Mouse (Mus musculus) C2C12 (cell line): ENCODE results near the gene Rab21. TPM values are rescaled to one million over a fixed set of nuclear protein-coding genes. Genes with fewer than 3 reads are reported as not detected.

ENCODE experiments used
- H3K27me3 ChIP-seq: one replicate; pipeline ENCODE4 v1.6.1; 2011; ENCODE audit not compliant: control insufficient read depth, insufficient read depth, insufficient read length
- H3K36me3 ChIP-seq: one replicate; pipeline ENCODE4 v1.6.1; 2011; ENCODE audit not compliant: control insufficient read depth, insufficient read depth
- H3K4me3 ChIP-seq: one replicate; pipeline ENCODE4 v1.5.1; 2011; ENCODE audit warnings: mild to moderate bottlenecking, control low read depth; ENCODE audit not compliant: poor library complexity, insufficient read depth, severe bottlenecking
- H3K79me2 ChIP-seq: one replicate; pipeline ENCODE4 v1.6.1; 2011; ENCODE audit not compliant: control insufficient read depth, insufficient read depth
- H3K79me3 ChIP-seq: one replicate; pipeline ENCODE4 v1.6.1; 2011; ENCODE audit warnings: low read depth, control low read depth
- H3ac ChIP-seq: one replicate; pipeline ENCODE3; 2011; ENCODE audit warnings: low read depth; ENCODE audit not compliant: control insufficient read depth, insufficient read length
- CEBPB ChIP-seq: IDR thresholded peaks from one replicate; pipeline ENCODE4 v1.6.1; 2011; ENCODE audit warnings: low read depth, mild to moderate bottlenecking, control low read depth, moderate library complexity
- CTCF ChIP-seq: IDR thresholded peaks from one replicate; pipeline ENCODE4 v1.5.1; 2011; ENCODE audit not compliant: control insufficient read depth, insufficient read depth, insufficient read length
- FOSL1 ChIP-seq: IDR thresholded peaks from one replicate; pipeline ENCODE4 v1.8.0; 2011; ENCODE audit warnings: mild to moderate bottlenecking, low read length; ENCODE audit not compliant: poor library complexity, insufficient read depth, severe bottlenecking
- MAX ChIP-seq: IDR thresholded peaks from one replicate; pipeline ENCODE4 v1.6.1; 2011; ENCODE audit warnings: mild to moderate bottlenecking, control low read depth
- MYOD1 ChIP-seq: IDR thresholded peaks from one replicate; pipeline ENCODE4 v1.6.1; 2011; ENCODE audit warnings: low read depth; ENCODE audit not compliant: control insufficient read depth, insufficient read length
- MYOG ChIP-seq: IDR thresholded peaks from one replicate; pipeline ENCODE4 v1.6.1; 2011; ENCODE audit not compliant: control insufficient read depth, insufficient read length; ENCODE audit errors: extremely low read depth
- USF1 ChIP-seq: IDR thresholded peaks from one replicate; pipeline ENCODE4 v1.6.1; 2011; ENCODE audit warnings: low read depth, mild to moderate bottlenecking, control low read depth, moderate library complexity
- polyA plus RNA-seq: library from polyadenylated mRNA; unstranded; fragments of >200 nt; fragmentation: generic; extraction: Trizol; gene quantifications from one replicate; pipeline ENCODE4 v1.2.1, GENCODE M21; 2012; ENCODE audit warnings: missing spikeins

Gene Rab21
- polyA plus RNA-seq, 1 experiment = 22.9 TPM

- Histone ChIP-seq H3K36me3 (no peaks in the 10 kb centered on the region), H3K79me2 (no peaks in the 10 kb centered on the region), H3K4me3 (no peak overlapping the region), H3K79me3 (no peaks in the 10 kb centered on the region), H3ac (no peak overlapping the region), H3K27me3 (peaks cover 2% of the 10 kb centered on the region)
- TF ChIP-seq FOSL1 = no peak
- TF ChIP-seq USF1 = no peak
- TF ChIP-seq MYOG = no peak
- TF ChIP-seq CTCF = no peak
- TF ChIP-seq MYOD1 = no peak
- TF ChIP-seq CEBPB = no peak
Observed at GRCm38 (mm10) chr10:115270612-115271390, 44.6 kb downstream of the Rab21 start.

DNA sequence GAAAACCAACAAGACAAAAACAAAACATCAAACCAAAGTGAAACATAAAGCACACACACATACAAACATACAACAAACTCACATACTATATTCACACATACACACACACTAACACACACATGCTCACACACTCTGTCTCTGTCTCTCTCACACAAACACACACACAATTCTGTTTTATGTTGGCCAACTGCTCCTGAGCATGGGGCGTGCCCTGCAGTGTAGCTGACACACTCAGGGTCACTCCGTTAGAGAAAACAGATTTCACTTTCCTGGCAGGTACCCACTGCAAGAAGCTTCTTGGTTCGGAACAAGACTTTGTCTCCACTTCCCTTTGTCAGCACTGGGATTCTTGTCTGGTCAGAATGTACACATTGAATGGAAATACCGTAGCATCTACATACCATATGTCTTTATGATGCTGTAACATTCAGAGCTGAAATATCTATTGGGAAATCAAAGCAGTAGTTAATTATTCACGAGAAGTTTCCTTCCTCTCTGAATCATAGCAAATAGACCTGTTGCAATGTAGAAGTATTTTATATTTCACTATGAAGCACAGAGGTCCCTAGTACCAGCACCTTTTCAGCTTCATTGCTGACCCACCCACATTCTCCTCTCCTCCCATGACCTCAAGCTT lies 52.4 kb downstream of the Rab21 start:
- H3K36me3 ChIP-seq = no peaks in the 10 kb centered on the region
- TF ChIP-seq CEBPB = no peak
- TF ChIP-seq CTCF = no peak
- no peak for TF ChIP-seq MYOD1
- no peak for TF ChIP-seq FOSL1
- TF ChIP-seq MAX = no peak
- TF ChIP-seq MYOG = no peak
- no peak for TF ChIP-seq USF1
- H3K79me2 ChIP-seq = no peaks in the 10 kb centered on the region
- H3ac ChIP-seq = no peak overlapping the region
- H3K79me3 ChIP-seq = no peaks in the 10 kb centered on the region
- H3K27me3 ChIP-seq = peaks cover 4% of the 10 kb centered on the region
- no peak overlapping the region for H3K4me3 ChIP-seq

GRCm38 (mm10) chr10:115262261-115262660 lies 53.1 kb downstream of the Rab21 start:
- Histone ChIP-seq H3K4me3 (no peak overlapping the region), H3K79me3 (no peaks in the 10 kb centered on the region), H3K27me3 (peaks cover 4% of the 10 kb centered on the region), H3K79me2 (no peaks in the 10 kb centered on the region), H3ac (no peak overlapping the region), H3K36me3 (no peaks in the 10 kb centered on the region)
- TF ChIP-seq CTCF (no peak), MAX (no peak), MYOD1 (no peak), CEBPB (no peak), MYOG (no peak), FOSL1 (no peak), USF1 (no peak)

- no peaks in the 10 kb centered on the region for H3K79me3 ChIP-seq
- no peak for TF ChIP-seq MYOG
- TF ChIP-seq CTCF = no peak
- TF ChIP-seq USF1 = no peak
- TF ChIP-seq MYOD1 = no peak
- no peak for TF ChIP-seq FOSL1
- TF ChIP-seq CEBPB = no peak
- no peak for TF ChIP-seq MAX
Observed at GRCm38 (mm10) chr10:115261428-115261827, 54.0 kb downstream of the Rab21 start.

DNA sequence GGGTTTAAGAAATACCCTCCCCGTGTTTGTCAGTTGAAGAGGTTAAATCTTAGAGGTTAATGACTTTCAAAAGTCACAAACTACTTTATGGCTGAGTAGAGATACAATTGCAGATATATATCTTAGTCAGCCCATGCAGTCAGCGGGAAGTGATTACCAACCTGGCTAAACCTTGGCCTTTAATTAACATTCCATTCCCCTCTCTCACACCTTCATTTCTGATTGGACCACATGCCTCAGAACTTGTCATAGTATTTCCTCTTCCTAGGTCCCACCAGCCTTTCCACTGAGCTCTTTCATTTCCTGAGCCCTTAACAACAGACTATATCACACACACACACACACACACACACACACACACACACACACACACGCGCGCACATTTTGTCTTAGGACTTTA lies 59.2 kb downstream of the Rab21 start:
- Histone ChIP-seq H3K27me3 (no peaks in the 10 kb centered on the region), H3ac (no peak overlapping the region), H3K79me2 (peaks cover under 1% of the 10 kb centered on the region), H3K79me3 (no peaks in the 10 kb centered on the region), H3K36me3 (no peaks in the 10 kb centered on the region), H3K4me3 (no peak overlapping the region)
- TF ChIP-seq USF1 (no peak), CTCF (no peak)

More at GRCm38 (mm10) chr10:115261428-115261827, 54.0 kb downstream of the Rab21 start:
- Histone ChIP-seq H3K4me3 (no peak overlapping the region), H3K36me3 (no peaks in the 10 kb centered on the region), H3ac (no peak overlapping the region), H3K27me3 (peaks cover 4% of the 10 kb centered on the region), H3K79me2 (no peaks in the 10 kb centered on the region)

GRCm38 (mm10) chr10:115253521-115253920 lies 61.9 kb downstream of the Rab21 start:
- TF ChIP-seq CTCF = no peak
- TF ChIP-seq CEBPB = no peak
- no peak for TF ChIP-seq USF1
- TF ChIP-seq MAX = no peak
- no peak for TF ChIP-seq MYOD1
- TF ChIP-seq MYOG = no peak
- no peak for TF ChIP-seq FOSL1
- Histone ChIP-seq H3K79me3 (peaks cover 23% of the 10 kb centered on the region), H3K79me2 (peaks cover 27% of the 10 kb centered on the region), H3K36me3 (no peaks in the 10 kb centered on the region), H3K4me3 (no peak overlapping the region), H3ac (no peak overlapping the region), H3K27me3 (no peaks in the 10 kb centered on the region)
